Mouse (Mus musculus) ES-E14 (cell line): ENCODE measurements around the gene Wnt9b. TPM values are rescaled to one million over a fixed set of nuclear protein-coding genes. Genes with fewer than 3 reads are reported as not detected.

Experiments
- DNase-seq: peaks from one replicate; pipeline ENCODE4 v3.0.0-alpha.2; 2013; ENCODE audit warnings: low read depth, low spot score
- H3K27ac ChIP-seq: 2 replicates; pipeline ENCODE4 v1.5.1; 2012; ENCODE audit warnings: low read depth, mild to moderate bottlenecking, low read length, moderate library complexity, mixed read lengths; ENCODE audit not compliant: poor library complexity, insufficient read depth, severe bottlenecking
- H3K36me3 ChIP-seq: 2 replicates; pipeline ENCODE4 v1.6.1; 2012; ENCODE audit warnings: mild to moderate bottlenecking, low read length, moderate library complexity, mixed read lengths; ENCODE audit not compliant: control insufficient read depth, poor library complexity, insufficient read depth, severe bottlenecking
- H3K4me1 ChIP-seq, 2 experiments: fragments of 150-350 bp in 1 of 2; sonication (generic) in 1 of 2; 2 replicates each; pipeline ENCODE4 v1.6.1; 2012; ENCODE audit warnings: low read length in 2 of 2, mild to moderate bottlenecking in 1 of 2, mixed read lengths in 1 of 2; ENCODE audit not compliant: control insufficient read depth in 2 of 2, insufficient read depth in 2 of 2, poor library complexity in 1 of 2
- H3K4me3 ChIP-seq, 2 experiments: fragments of 150-350 bp in 1 of 2; sonication (generic) in 1 of 2; 2 replicates each; pipeline ENCODE4 v1.5.1; 2012; ENCODE audit warnings: low read length in 2 of 2, low read depth in 1 of 2, mild to moderate bottlenecking in 1 of 2, mixed read lengths in 1 of 2; ENCODE audit not compliant: insufficient read depth in 1 of 2, poor library complexity in 1 of 2, severe bottlenecking in 1 of 2
- H3K9ac ChIP-seq: 2 replicates; pipeline ENCODE4 v1.6.1; 2012; ENCODE audit warnings: low read depth, mild to moderate bottlenecking, low read length, mixed read lengths; ENCODE audit not compliant: poor library complexity, insufficient read depth, severe bottlenecking
- H3K9me3 ChIP-seq: fragments of 150-350 bp; sonication (generic); 2 replicates; pipeline ENCODE4 v1.6.1; 2012; ENCODE audit warnings: low read depth, mild to moderate bottlenecking, low read length; ENCODE audit not compliant: control insufficient read depth, insufficient read depth
- CHD2 ChIP-seq: IDR thresholded peaks from 2 replicates; pipeline ENCODE4 v1.6.1; 2014; ENCODE audit warnings: mild to moderate bottlenecking, low read depth, low read length, inconsistent platforms
- HCFC1 ChIP-seq: IDR thresholded peaks from 2 replicates; pipeline ENCODE4 v1.6.1; 2012; ENCODE audit warnings: low read length, inconsistent platforms, borderline replicate concordance; ENCODE audit not compliant: insufficient read depth
- MAFK ChIP-seq: IDR thresholded peaks from 2 replicates; pipeline ENCODE4 v1.6.1; 2014; ENCODE audit warnings: mild to moderate bottlenecking, low read depth, low read length, inconsistent platforms; ENCODE audit not compliant: insufficient read depth
- ZC3H11A ChIP-seq: IDR thresholded peaks from 2 replicates; pipeline ENCODE4 v1.6.1; 2012; ENCODE audit warnings: low read depth, mild to moderate bottlenecking, inconsistent platforms, low read length, borderline replicate concordance
- ZNF384 ChIP-seq: IDR thresholded peaks from 2 replicates; pipeline ENCODE4 v1.6.1; 2012; ENCODE audit warnings: low read depth, low read length, inconsistent platforms
- in situ Hi-C, 2 experiments: fragments of 600-800 bp; cut with MboI; formaldehyde crosslinking; loops; one replicate each; pipeline ENCODE4 v1.15.1; 2025; ENCODE audit warnings: low sequenced_read_pairs in 2 of 2, inconsistent platforms in 1 of 2; ENCODE audit not compliant: unreplicated experiment in 2 of 2
- total RNA-seq: library from RNA; depleted of rRNA; stranded (reverse); fragments of 300-350 nt; gene quantifications from 2 replicates; pipeline ENCODE4 v1.2.3, GENCODE M21; 2012

Gene Wnt9b
- total RNA-seq, 1 experiment: 0.09 TPM

DNA sequence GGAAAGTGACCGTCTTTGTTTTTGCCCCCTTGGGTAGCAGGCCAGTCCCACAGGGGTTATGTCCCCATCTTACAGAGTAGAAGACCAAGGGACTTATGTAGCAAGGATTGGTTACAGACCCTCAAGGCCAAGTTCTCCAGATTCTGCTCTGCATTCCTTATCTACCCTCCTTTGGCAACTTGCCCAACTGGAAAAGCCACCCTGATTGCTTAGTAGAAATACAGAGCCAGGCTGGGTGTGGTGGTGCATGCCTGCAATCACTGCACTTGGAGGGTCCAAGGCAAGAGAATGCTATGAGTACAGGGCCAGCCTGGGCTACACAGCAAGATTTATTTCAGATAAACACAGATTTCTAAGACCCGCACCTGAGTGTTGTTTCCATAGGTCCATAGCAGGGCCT lies 15.7 kb downstream of the Wnt9b start:
- no peak overlapping the region for H3K27ac ChIP-seq
- H3K9me3 ChIP-seq: no peaks in the 10 kb centered on the region
- H3K9ac ChIP-seq: no peak overlapping the region
- TF ChIP-seq ZC3H11A (no peak), HCFC1 (no peak), CHD2 (no peak), MAFK (no peak)
- H3K4me1 ChIP-seq: peaks cover 0 to 4% of the 10 kb centered on the region in 2 experiments; a peak in 1 of 4 replicates
- H3K36me3 ChIP-seq: no peaks in the 10 kb centered on the region
- no peak for DNase-seq
- no peak overlapping the region for H3K4me3 ChIP-seq
- in situ Hi-C loops: no loop called here

- DNase-seq: no peak
- Histone ChIP-seq H3K27ac (no peak overlapping the region), H3K4me3 (no peak overlapping the region), H3K9me3 (no peaks in the 10 kb centered on the region), H3K4me1 (peaks cover 0 to 4% of the 10 kb centered on the region in 2 experiments; a peak in 1 of 4 replicates), H3K36me3 (no peaks in the 10 kb centered on the region), H3K9ac (no peak overlapping the region)
- in situ Hi-C loops: no loop called here
- TF ChIP-seq HCFC1: no peak
- no peak for TF ChIP-seq ZC3H11A
- TF ChIP-seq ZNF384: no peak
- TF ChIP-seq CHD2: no peak
- no peak for TF ChIP-seq MAFK
Measured at GRCm38 (mm10) chr11:103733069-103733468, 16.6 kb downstream of the Wnt9b start.

DNA sequence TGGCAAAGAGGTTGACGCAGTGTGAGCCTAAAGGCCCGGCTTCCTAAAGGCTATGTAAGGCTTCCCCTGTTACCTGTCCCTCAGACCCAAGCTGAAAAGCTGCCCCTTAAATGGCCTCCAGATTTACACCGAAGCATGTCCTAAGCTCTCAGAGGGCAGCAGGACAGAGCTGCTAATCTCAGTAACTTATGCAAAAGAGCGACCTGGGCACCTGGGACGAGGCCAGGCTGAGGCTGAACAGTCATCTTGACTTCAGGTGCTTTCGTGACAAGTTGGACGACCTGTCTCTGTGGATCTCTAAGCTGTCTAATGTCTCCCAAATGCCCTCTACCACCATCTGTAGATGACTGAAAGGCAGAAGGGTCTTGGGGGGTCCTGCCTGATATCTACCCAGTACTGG lies 17.3 kb downstream of the Wnt9b start:
- no peak overlapping the region for H3K9ac ChIP-seq
- no peaks in the 10 kb centered on the region for H3K36me3 ChIP-seq
- DNase-seq: no peak
- no peak for TF ChIP-seq HCFC1
- TF ChIP-seq ZNF384: no peak
- TF ChIP-seq MAFK: no peak
- TF ChIP-seq CHD2: no peak
- TF ChIP-seq ZC3H11A: no peak
- in situ Hi-C loops: no loop called here
- H3K4me3 ChIP-seq: no peak overlapping the region
- H3K27ac ChIP-seq: no peak overlapping the region
- no peaks in the 10 kb centered on the region for H3K9me3 ChIP-seq
- peaks cover 0 to 4% of the 10 kb centered on the region in 2 experiments; a peak in 1 of 4 replicates for H3K4me1 ChIP-seq

GRCm38 (mm10) chr11:103731594-103731993 lies 18.0 kb downstream of the Wnt9b start:
- Histone ChIP-seq H3K9me3 (no peaks in the 10 kb centered on the region), H3K36me3 (no peaks in the 10 kb centered on the region), H3K9ac (no peak overlapping the region), H3K27ac (no peak overlapping the region), H3K4me1 (peaks cover 0 to 4% of the 10 kb centered on the region in 2 experiments; a peak in 1 of 4 replicates), H3K4me3 (no peak overlapping the region)
- TF ChIP-seq HCFC1 (no peak), MAFK (no peak), CHD2 (no peak)
- no peak for DNase-seq
- in situ Hi-C loops: no loop called here

GRCm38 (mm10) chr11:103729282-103729985 lies 20.2 kb downstream of the Wnt9b start:
- H3K4me3 ChIP-seq: no peak overlapping the region
- no peak for DNase-seq
- TF ChIP-seq ZC3H11A (no peak), MAFK (no peak), CHD2 (no peak), HCFC1 (no peak)
- no peak overlapping the region for H3K9ac ChIP-seq
- no peak overlapping the region for H3K27ac ChIP-seq
- no peaks in the 10 kb centered on the region for H3K9me3 ChIP-seq
- no peaks in the 10 kb centered on the region for H3K36me3 ChIP-seq
- H3K4me1 ChIP-seq: peaks cover 0 to 4% of the 10 kb centered on the region in 2 experiments; a peak in 1 of 4 replicates
- in situ Hi-C loops: no loop called here
